Mouse (Mus musculus) bone marrow macrophage, adult 2 months (primary cell): ENCODE results near the gene Zfp800. TPM values are rescaled to one million over a fixed set of nuclear protein-coding genes. Genes with fewer than 3 reads are reported as not detected.

Source experiments
- H3K27ac ChIP-seq: 2 replicates; pipeline ENCODE4 v1.5.1; 2012; ENCODE audit warnings: low read depth, low read length; ENCODE audit not compliant: insufficient read depth
- H3K4me1 ChIP-seq: 2 replicates; pipeline ENCODE4 v1.6.1; 2012; ENCODE audit warnings: low read length; ENCODE audit not compliant: control insufficient read depth, insufficient read depth
- H3K4me3 ChIP-seq: 2 replicates; pipeline ENCODE4 v1.5.1; 2012; ENCODE audit warnings: mild to moderate bottlenecking, low read length, moderate library complexity; ENCODE audit not compliant: insufficient read depth
- CTCF ChIP-seq: IDR thresholded peaks from 2 replicates; pipeline ENCODE4 v1.5.1; 2012; ENCODE audit warnings: low read depth, mild to moderate bottlenecking, low read length, moderate library complexity
- POLR2A ChIP-seq: IDR thresholded peaks from 2 replicates; pipeline ENCODE4 v1.6.1; 2012; ENCODE audit warnings: mild to moderate bottlenecking, low read depth, low read length, borderline replicate concordance
- polyA plus RNA-seq: library from polyadenylated mRNA; stranded (reverse); fragments of >200 nt; gene quantifications from 2 replicates; pipeline ENCODE4 v1.2.4, GENCODE M21; 2012; ENCODE audit not compliant: missing spikeins, insufficient read depth, insufficient read length

Zfp800 gene
- polyA plus RNA-seq, 1 experiment: 15.5 TPM

DNA sequence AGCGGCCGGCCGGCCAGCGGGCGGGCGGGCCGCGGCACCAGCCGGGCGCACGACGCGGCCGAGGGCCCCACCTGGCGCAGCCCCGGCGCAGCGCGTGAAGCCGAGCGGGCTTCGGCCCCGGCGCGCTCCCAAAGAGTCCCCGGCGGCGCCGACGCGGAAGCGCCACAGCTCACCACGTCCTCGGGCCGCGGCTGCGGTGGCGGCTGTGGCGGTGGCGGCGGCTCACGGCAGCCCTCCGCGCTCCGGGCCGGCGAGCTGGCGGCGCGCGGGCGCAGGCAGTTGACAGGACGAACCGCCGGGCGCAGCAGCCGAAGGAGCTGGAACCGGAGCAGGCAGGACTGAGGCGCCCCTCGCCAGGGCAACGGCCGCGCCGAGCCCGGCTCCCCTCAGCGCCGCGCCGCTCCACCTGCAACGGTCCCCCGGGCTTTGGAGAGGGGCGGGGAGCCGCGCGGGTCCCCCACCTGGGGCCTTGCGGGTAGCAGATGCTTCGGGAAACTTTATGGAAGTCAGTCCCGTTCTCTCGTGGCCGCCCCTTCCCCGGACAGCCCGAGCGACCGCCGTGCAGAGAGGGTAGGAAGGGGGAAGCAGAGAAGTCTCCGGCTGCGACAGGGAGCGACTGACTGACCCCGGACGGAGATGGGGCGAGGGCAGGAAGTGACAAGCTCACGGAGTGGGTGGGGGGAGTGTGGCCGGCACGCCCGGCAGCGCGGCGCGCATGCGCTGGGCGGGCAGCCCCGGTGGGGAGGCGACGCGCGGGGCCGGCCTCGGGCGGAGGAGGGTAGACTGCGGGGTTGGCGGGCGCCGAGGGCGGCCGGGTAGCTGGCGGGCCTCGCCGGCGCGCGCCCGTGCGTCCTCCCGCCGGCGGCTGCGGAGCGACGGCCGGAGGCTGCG is 136.3 kb downstream of the Zfp800 start:
- Histone ChIP-seq H3K4me1 (peaks cover 12% of the 10 kb centered on the region), H3K4me3 (peak overlapping the region; percentile 88), H3K27ac (peak overlapping the region; percentile 76)
- TF ChIP-seq CTCF (no peak), POLR2A (peak; percentile 26; the same call in 1 of the 2 replicates)

DNA sequence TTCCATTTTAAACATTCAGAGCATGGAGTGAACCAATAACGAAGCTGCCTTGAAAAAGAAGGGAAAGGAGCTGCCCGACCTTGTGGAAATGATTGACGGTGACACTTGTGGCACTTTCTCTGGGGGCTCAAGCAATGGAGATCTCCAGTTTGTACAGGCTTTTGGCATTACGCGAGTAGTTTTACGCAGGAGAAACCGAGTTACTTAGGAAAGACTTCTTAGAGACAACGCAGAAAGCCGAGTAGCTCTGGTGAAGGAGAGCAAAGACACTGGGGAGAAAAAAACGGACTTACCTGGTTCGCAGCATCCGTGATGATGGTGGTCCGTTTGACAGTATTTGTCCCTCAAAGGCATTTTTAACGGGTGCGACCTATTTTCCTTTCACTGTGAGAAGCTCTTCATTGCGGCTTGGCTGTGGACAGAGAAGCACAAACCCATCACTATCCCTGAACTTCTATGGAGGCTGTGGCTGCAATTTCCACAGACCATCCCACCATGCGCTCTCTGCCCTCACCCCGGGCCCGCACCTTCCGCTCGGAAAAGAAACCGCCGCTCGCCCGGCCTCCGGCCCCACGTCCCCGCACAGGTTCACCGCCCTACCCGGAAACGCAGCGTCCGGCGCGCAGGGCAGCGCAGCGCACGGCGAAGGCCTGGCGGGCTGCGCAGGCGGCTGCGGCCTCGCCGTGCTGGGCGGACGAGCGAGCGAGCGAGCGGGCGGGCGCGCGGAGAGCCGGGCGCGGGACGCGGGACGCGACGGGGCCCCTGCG is 137.2 kb downstream of the Zfp800 start:
- peak overlapping the region; percentile 76 for H3K27ac ChIP-seq
- no peak for TF ChIP-seq CTCF
- no peak for TF ChIP-seq POLR2A

DNA sequence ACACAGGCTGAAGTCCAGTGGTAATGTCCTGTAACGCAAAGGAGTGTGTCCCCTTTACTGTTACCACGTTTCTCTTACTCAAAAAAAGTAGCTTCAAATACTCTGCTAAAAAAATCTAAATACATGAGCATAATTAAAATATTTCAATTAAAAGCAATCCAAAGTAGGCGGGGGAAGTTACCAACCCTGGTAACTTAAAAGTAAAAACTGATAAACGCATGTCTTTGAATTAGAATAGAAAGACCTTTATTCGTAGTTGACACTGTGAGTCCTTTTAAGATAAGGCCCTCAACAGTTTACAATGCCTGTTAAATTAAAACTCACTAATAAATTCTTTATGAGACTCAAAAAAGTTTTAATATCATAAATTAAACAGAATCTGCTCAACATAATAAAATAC is 138.1 kb downstream of the Zfp800 start:
- Histone ChIP-seq H3K27ac (no peak overlapping the region), H3K4me3 (no peak overlapping the region), H3K4me1 (peaks cover 12% of the 10 kb centered on the region)
- TF ChIP-seq CTCF: no peak
- TF ChIP-seq POLR2A: no peak

More for the DNA sequence above, 137.2 kb downstream of the Zfp800 start:
- Histone ChIP-seq H3K4me3 (peak overlapping the region; percentile 88), H3K4me1 (peaks cover 12% of the 10 kb centered on the region)

DNA sequence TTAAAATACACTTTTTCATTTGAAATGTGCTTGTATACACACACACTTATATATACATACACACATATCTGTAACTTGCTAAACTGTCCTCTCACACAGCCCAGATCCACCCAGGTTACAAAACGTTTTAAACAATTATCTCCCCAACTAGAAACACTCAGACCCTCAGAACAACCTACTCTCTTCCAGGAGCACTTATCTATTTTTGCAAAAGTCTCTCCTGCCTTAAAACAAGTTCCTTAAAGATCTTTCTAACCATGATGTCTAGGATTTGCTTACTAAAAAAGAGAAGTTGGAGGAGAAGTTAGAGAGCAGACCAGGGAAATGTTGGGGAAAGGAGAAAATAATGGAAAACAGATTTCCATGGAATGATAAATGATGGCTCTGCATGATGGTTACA is 139.4 kb downstream of the Zfp800 start:
- TF ChIP-seq CTCF: no peak
- TF ChIP-seq POLR2A: no peak
- H3K4me3 ChIP-seq: no peak overlapping the region
- H3K4me1 ChIP-seq: peaks cover 12% of the 10 kb centered on the region
- H3K27ac ChIP-seq: no peak overlapping the region

DNA sequence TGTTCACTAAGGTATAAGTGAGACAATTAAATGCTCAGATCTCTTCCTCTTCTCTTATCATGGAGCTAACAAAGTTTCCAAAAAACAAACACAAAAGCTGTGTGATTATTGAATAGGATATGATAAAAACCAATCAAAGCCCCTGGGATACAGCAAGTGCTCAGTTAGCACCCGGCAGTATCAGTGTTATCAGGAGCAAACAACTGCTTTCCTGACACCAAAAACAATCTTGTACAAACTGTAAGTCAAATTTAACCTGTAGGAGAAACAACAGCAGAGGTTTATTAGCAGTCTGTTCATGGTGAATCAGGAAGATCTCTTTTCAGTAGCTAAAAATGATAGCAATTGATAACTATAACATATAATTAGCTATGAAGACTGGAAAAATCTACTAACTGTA is 140.0 kb downstream of the Zfp800 start:
- H3K27ac ChIP-seq: no peak overlapping the region
- no peak overlapping the region for H3K4me3 ChIP-seq
- TF ChIP-seq POLR2A (no peak), CTCF (no peak)
- H3K4me1 ChIP-seq: peaks cover 10% of the 10 kb centered on the region

DNA sequence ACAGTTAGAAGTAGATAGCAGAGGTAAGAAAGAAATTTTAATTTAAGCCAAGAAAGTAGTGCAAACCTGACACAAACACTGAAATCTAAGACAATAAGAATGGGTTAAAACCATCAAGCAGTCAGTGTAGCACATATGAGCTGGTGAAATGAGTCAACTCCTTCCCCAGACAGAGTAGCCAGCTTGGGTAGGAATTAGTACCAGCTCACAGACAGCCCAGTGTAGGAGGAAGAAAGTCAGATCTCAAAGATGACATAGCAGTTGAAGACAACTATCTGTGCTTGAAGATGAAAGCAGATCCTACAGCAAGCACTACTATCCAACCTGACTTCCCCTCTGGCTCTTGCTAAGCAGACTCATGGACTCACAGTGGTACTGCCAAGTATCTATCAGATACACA is 145.0 kb downstream of the Zfp800 start:
- TF ChIP-seq POLR2A (no peak), CTCF (no peak)
- H3K27ac ChIP-seq: no peak overlapping the region
- no peaks in the 10 kb centered on the region for H3K4me1 ChIP-seq
- no peak overlapping the region for H3K4me3 ChIP-seq

DNA sequence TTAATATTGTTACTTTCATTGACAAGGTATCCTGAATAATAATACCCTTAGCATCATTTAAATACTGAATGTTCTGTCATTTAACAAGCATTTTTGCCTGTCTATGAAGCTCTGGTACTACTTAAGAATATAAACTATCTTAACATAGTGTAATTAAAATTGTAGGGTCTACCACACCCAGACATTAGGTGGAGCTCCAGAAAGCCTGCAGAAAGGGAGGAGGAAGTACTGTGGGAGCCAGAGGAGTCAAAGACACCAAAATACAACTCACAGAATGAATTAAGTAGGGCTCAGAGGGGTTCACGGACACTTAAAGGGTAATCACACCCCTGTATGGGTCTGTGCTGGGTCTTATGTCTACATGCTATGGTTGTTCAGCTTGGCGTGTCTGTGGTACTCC is 149.6 kb downstream of the Zfp800 start:
- Histone ChIP-seq H3K4me1 (no peaks in the 10 kb centered on the region), H3K4me3 (no peak overlapping the region), H3K27ac (no peak overlapping the region)
- TF ChIP-seq CTCF (no peak), POLR2A (no peak)

DNA sequence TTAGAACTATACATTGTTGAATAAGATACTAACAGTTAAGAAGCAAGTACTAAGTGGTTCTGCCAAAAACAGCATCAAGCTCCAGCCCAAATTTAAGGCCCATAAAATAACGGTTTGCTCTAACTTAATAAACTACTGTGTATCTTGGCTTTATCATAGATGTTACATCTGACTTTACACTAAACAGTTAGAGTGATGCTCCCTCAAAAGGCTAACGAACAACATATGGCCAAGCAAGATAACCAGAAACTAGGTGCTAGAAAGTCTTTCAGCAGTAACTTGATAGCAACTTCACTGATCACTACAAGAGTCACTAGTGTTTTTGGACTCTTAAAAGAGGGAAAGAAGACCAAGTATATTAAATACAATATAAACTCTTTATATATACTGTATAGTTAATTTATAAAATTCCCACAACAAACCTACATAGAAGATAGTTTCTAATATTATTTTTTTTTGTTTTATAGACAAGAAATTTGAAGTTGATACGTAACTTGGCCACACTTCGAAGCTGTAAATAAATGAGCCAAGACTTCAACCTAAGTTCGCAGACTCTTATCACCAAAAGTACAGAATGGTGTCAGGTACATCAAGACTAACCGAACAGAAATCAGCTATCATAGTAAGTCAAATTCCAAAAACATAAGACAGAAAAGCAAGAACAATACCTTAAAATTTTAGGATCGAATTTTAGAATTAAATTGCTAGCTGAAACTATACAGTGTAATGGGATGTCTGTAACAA is 165.0 kb downstream of the Zfp800 start:
- Histone ChIP-seq H3K4me3 (no peak overlapping the region), H3K27ac (no peak overlapping the region), H3K4me1 (no peaks in the 10 kb centered on the region)
- TF ChIP-seq POLR2A (no peak), CTCF (no peak)

DNA sequence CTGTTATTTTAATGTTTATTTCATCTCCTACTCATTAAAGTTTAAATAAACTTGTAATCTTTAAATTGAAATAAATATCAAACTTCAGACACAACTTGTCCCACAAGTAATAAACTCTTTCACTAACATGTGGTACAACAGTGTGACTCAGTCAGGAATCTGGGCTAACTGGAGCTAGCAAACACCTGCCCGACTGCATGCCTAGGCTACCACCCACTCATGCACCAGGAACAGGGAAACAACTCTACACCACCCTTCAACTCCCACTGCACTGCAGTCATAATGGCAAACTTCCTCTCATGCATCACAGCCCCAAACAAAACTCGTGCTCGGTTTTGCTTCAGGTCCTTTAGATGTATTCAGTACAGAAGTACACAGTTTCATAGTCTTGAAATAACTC is 169.7 kb downstream of the Zfp800 start:
- TF ChIP-seq POLR2A: no peak
- TF ChIP-seq CTCF: no peak
- Histone ChIP-seq H3K27ac (no peak overlapping the region), H3K4me1 (no peaks in the 10 kb centered on the region), H3K4me3 (no peak overlapping the region)
